Mouse (Mus musculus) lung, adult 2 months (tissue): ENCODE measurements around the gene Lmnb2. TPM values are rescaled to one million over a fixed set of nuclear protein-coding genes. Genes with fewer than 3 reads are reported as not detected.

ENCODE experiments used
- DNase-seq: peaks from one replicate; pipeline ENCODE4 v3.0.0; 2022
- H3K4me1 ChIP-seq: fragments of 200-500 bp; 2 replicates; pipeline ENCODE4 v1.6.1; 2011; ENCODE audit warnings: low read length; ENCODE audit not compliant: control insufficient read depth, insufficient read depth
- H3K4me3 ChIP-seq: fragments of 200-500 bp; replicated peaks from 2 replicates; pipeline ENCODE3; 2011; ENCODE audit warnings: low read depth, mild to moderate bottlenecking, control low read depth, low read length; ENCODE audit errors: extremely low read depth
- CTCF ChIP-seq: fragments of 200-500 bp; IDR thresholded peaks from 2 replicates; pipeline ENCODE4 v1.5.1; 2011; ENCODE audit warnings: mild to moderate bottlenecking, low read length, control low read depth; ENCODE audit not compliant: insufficient read depth
- POLR2A ChIP-seq: fragments of 200-500 bp; IDR thresholded peaks from 2 replicates; pipeline ENCODE4 v1.6.1; 2011; ENCODE audit warnings: low read depth, mild to moderate bottlenecking, control low read depth, low read length, borderline replicate concordance; ENCODE audit errors: extremely low read depth
- WGBS: fragments of 180-500 bp; shearing (Covaris S2); methylation state at CpG from one replicate; pipeline ENCODE4 v1.1.7; 2018; 5-methylcytosine and 5-hydroxymethylcytosine counted together
- polyA plus RNA-seq: library from polyadenylated mRNA; depleted of rRNA; stranded (reverse); fragments of >200 nt; gene quantifications from 2 replicates; pipeline ENCODE4 v1.2.3, GENCODE M21; 2012

The Lmnb2 gene
- polyA plus RNA-seq, 1 experiment = 11.3 TPM

DNA sequence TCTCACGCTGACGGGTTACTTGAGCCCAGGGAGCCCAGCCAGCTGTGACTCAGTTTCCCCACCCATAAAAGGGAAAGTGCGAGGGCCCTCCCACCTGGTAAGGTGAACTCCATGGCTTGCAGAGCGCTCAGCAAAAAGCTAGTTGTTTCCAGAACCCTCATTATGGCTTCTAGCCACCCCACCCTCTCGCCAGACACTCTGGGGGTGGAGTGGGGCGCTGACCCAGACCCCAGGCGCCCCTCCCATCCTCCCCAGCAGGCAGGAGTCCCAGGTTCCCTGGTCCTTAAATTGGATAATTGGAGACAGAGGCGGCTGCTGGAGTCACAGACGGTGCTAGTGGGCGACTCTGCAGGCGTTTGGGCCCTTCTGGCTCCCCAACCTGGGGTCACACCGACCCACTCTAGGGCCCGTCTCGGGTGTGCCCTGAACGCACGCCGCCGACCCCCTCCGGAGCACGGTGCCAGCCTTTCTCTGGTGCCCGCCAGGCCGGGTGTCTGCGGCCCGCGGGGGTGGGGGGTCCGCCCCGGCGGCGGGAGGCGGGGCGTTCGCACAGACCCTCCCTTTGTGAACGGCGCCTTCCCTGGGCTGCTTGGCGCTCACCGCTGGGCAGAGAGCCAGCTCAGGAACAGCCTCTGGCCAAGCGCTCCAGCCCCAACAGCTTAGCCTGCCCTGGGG lies 18.2 kb upstream of the Lmnb2 start:
- Histone ChIP-seq H3K4me1 (peaks cover 64% of the 10 kb centered on the region), H3K4me3 (peak overlapping the region; percentile 35)
- WGBS = 3% methylated on average over 37 of the region's 37 CpGs
- DNase-seq = peak; percentile 73
- TF ChIP-seq POLR2A (no peak), CTCF (no peak)

DNA sequence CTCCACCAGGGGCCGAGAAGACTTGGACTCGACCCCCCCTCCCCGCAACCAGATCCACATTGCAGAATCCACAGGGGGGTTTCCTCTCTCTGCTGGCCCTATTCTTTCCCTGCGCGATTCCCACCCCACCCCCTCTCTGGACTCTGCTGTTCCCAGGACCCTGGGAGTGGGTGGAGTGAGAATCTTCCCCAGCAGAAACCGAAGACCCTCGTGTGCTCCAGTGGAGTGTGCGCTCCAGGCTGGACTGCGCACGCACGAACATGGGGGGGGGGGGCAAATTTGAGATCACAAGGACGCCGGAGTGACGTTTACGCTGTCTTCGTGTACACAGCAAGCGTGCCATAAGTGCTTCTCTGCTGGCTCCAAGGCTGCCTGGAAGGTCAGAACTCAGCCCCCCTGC lies 17.7 kb upstream of the Lmnb2 start:
- peaks cover 59% of the 10 kb centered on the region for H3K4me1 ChIP-seq
- 13% methylated on average over 17 of the region's 17 CpGs for WGBS
- TF ChIP-seq CTCF (no peak), POLR2A (no peak)
- H3K4me3 ChIP-seq = no peak overlapping the region
- DNase-seq = no peak

DNA sequence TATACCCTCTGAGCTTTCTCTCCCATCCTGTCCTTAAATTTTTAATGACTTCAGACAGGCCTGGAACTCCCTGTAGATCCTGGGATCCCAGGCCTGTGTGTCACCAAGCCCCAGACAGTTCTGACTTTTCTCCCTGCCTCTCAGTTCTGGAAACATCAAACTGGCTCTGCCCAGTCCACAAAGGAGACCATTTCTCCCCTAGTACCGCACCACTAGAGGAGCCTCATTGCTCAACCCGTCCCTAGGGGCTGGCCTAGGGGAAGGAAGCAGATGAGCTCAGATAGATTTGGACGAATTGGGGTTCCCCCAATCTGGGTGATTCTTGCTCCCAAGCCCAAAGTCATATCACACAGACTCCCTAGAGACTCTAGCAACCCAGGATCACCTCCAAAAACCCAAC lies 17.2 kb upstream of the Lmnb2 start:
- no peak for DNase-seq
- H3K4me1 ChIP-seq = peaks cover 54% of the 10 kb centered on the region
- H3K4me3 ChIP-seq = no peak overlapping the region
- TF ChIP-seq CTCF = no peak
- TF ChIP-seq POLR2A = no peak
- WGBS = 24% methylated on average over 3 of the region's 3 CpGs

DNA sequence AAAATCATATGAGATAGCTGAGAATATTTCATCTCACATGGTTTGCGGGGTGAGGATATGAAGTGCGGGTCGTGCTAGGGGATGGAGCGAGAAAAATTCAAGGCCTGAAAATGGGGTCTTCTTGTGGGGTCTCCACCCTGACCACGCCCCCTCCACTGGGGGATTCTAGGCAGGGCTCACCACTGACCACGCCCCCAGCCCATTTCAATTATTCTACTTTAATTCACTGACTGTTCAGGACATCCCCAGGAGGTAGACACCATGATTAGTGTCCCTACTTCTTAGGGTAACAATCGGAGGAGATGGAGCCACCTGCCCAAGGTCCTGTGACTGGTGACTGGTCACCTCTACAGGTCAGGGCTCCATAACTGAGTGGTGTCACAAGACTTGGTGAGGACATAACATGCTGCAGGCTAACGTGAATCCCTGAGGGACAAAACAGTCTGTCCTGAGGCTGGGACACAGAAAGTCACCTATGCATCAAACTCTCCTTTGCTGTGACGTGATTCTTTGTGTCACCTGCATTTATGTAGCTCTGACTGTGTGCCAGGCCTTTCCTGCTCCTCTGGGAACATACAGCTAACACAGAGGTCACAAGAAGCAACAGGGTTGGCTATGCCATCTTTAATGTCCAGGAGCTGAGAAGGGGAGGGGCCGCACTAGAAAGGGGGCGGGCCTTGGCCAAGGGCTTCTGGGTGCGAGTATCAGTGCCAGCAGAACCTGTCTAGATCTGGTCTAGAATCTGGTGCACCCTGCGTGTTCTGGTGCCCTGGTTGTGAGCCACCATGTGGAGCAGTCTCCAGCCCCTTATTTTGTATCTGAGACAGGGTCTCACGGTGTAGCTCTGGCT lies 16.3 kb upstream of the Lmnb2 start:
- WGBS = 54% methylated on average over 14 of the region's 14 CpGs
- Histone ChIP-seq H3K4me1 (peaks cover 47% of the 10 kb centered on the region), H3K4me3 (no peak overlapping the region)
- no peak for DNase-seq
- TF ChIP-seq CTCF (no peak), POLR2A (no peak)

DNA sequence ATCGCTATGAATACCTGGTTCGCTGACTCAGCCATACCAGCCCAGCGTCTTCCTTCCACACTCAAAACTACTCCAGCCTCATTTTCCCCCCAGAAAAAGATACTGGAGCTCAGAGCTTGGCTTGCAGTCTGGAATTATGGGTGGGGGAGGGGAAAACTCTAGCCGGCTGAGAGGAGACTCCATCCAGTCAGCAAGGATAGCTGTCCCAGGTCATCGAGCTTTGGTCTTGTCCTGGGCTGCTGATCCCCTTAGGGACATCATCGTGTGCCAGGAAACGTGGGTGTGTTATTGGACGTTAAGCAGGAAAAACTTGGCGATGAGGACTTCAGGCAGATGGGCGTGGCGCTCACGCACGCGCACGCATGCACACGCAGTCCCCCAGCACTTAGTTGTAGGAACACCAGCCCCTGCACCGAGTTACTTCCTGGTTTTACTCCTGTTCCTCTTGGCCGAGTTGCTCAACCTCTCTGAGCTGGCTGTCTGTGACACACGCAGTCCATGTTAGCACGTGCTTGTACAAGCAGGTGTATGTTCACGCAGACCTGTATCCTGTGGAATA lies 15.5 kb upstream of the Lmnb2 start:
- DNase-seq = peak; percentile 58
- TF ChIP-seq CTCF = no peak
- peak; percentile 43; the same call in 1 of the 2 replicates for TF ChIP-seq POLR2A
- Histone ChIP-seq H3K4me3 (peak overlapping the region; percentile 15), H3K4me1 (peaks cover 41% of the 10 kb centered on the region)
- 3% methylated on average over 21 of the region's 21 CpGs for WGBS

DNA sequence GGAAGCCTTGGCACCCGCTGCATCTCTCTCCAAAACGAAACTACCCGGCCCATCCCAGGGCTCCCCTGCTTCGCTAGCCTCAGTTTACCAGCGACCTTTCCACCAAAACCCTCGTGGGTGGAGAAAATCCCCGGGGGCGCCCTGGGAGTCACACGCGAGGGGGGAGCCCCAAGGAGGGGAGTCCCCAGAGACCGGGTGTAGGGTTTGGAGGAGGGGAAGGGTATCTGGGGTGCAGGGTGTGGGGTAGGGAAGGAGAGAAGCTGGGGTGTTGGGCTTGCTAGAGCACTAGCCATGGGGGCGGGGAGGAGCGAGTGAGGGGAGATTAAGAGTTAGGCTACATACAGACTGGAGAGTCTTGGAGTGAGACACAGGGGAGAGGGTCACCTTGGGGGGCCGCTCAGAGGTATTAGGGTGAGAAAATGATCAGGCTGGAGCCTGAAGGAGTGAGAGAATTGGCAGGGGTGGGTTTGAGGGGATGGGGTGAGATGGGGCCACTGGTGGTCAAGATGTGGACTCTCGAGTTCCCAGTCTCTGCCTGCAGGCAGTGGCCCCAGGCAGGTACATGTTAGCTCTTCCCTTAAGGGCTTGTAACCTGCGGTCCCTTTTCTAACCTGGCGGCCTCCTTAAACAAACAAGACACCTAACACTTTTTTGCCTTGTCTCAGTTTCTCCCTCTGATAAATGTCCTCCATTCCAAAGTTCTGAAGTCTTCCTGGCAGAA lies 14.8 kb upstream of the Lmnb2 start:
- Histone ChIP-seq H3K4me1 (peaks cover 36% of the 10 kb centered on the region), H3K4me3 (no peak overlapping the region)
- DNase-seq = peak; percentile 52
- 5% methylated on average over 17 of the region's 17 CpGs for WGBS
- TF ChIP-seq CTCF = no peak
- TF ChIP-seq POLR2A = no peak

DNA sequence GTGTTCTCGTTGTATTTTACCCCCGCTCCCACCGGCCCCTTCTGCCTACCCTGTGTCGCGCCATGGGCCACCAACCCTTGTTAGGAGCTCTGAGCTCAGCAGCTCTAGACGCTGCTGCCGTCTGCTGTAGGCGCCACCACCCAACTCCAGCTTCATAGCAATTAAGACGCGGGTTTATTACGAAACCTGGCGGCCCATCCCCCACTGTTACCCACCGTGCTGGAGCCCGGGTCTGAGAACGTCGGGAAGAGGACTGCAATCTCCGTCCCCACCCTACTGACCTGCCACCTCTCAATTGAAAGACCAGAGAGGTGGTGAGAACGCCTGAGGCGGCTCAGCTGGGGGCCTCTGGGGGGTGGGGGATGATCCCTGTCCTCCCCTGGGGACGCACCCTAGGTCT lies 14.2 kb upstream of the Lmnb2 start:
- TF ChIP-seq CTCF (no peak), POLR2A (peak; percentile 36; the same call in 1 of the 2 replicates)
- peak; percentile 56 for DNase-seq
- Histone ChIP-seq H3K4me1 (peaks cover 32% of the 10 kb centered on the region), H3K4me3 (peak overlapping the region; percentile 47)
- WGBS = 4% methylated on average over 20 of the region's 20 CpGs

DNA sequence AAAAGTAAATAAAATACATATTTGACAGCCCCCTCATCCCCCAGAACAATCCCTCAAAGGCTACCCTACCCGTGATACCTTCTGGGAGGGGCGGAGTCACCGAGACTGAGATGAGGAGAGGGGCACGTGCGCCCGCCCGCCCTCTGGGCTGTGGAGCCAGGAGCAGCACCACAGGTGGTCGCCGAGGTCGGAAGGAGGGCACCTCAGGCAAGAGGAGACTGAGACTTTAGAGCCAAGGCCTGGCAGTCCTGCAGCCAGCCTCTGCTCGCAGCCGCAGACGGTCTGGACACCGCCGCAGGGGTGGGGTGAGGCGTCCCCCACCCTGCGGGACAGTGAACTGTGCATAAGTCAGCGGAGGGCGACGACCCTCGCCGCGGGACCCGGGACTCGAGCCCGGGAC lies 13.7 kb upstream of the Lmnb2 start:
- H3K4me3 ChIP-seq = peak overlapping the region; percentile 39
- no peak for DNase-seq

DNA sequence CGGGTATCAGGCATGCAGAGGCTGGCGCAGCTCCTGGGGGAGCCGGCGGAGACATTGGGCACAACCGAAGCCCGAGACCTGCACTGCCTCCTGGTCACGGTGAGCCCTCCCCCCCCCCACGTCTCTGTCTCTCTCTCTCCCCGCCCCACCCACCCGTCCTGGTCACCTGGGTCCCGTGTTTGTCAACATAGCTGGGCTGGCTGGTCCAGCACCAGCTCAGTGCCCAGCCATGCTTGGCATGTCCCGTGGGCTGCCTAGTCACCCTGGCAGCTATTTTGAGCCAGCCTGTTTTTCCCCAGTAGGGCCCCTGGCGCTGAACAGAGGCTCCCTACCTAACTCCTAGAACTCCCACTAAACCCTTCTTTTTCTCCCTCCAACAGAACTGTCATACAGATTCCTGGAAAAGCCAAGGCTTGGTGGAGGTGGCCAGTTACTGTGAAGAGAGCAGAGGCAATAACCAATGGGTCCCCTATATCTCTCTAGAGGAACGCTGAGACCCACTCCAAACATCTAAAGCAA lies 13.2 kb upstream of the Lmnb2 start:
- no peak for TF ChIP-seq CTCF
- peak; percentile 18; the same call in 1 of the 2 replicates for TF ChIP-seq POLR2A
- peak; percentile 53 for DNase-seq
- peaks cover 25% of the 10 kb centered on the region for H3K4me1 ChIP-seq
- peak overlapping the region; percentile 97 for H3K4me3 ChIP-seq
- WGBS = 11% methylated on average over 14 of the region's 14 CpGs

More for the DNA sequence above, 13.7 kb upstream of the Lmnb2 start:
- peaks cover 26% of the 10 kb centered on the region for H3K4me1 ChIP-seq
- no peak for TF ChIP-seq CTCF
- peak; percentile 20; the same call in 1 of the 2 replicates for TF ChIP-seq POLR2A
- 20% methylated on average over 26 of the region's 26 CpGs for WGBS
